Mouse (Mus musculus) erythroblast, adult 5-6 weeks (primary cell): ENCODE results near the gene Hspa1l. TPM values are rescaled to one million over a fixed set of nuclear protein-coding genes. Genes with fewer than 3 reads are reported as not detected.
"Not testable (repeated sequence)": the region's sequence is repeated elsewhere in the genome, so short reads cannot be mapped to it uniquely, and the experiment has no call there.

Experiments used
- ATAC-seq: replicated peaks from 2 replicates; pipeline ENCODE4 v1.8.0; 2016; ENCODE audit warnings: moderate number of reproducible peaks, mild to moderate bottlenecking, moderate TSS enrichment, inconsistent platforms; ENCODE audit not compliant: poor library complexity, low FRiP score, severe bottlenecking
- total RNA-seq, 2 experiments: library from RNA; stranded (forward) in 1 of 2; stranded (reverse) in 1 of 2; fragments of 150-400 nt in 1 of 2; fragments of 200-764, 138-1000 nt in 1 of 2; gene quantifications; 2 replicates each; pipeline versions ENCODE4 v1.2.3 to v1.2.4; 2015 to 2017; ENCODE audit warnings: low replicate concordance in 2 of 2

Hspa1l gene
- total RNA-seq, 2 experiments from 2014 or later = not detected

GRCm38 (mm10) chr17:35000717-35001451, 28.4 kb downstream of the Hspa1l start, which contains the start of gene Vars:
Gene Vars (plus strand): TSS chr17:35000987.
- peak; percentile 51 for ATAC-seq

DNA sequence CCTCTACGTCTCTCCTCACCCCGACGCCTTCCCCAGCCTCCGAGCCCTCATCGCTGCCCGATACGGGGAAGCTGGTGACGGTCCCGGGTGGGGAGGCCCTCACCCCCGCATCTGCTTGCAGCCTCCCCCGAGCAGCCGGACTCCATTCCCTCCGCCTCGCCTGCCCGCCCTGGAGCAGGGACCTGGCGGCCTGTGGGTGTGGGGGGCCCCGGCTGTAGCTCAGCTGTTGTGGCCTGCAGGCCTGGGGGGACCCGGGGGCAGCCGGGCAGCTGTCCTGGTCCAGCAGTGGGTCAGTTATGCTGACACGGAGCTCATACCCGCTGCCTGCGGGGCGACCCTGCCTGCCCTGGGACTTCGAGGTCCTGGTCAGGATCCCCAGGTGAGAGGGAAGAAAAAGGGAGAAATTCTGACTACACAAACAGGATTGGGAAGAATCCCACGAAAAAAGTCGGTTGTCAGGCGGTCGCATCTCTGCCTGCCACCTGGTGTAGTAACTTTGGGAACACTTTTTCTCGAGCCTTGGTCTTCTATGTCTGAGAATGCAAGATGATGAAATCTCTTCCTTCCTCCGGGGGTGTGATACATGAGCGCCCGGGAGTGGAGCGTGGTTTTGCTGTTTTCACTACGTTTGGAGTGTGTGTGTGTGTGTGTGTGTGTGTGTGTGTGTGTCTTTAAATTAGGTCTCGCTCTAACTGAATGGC, 29.1 kb downstream of the Hspa1l start:
- ATAC-seq = peak; percentile 20; the same call in 1 of the 2 replicates

GRCm38 (mm10) chr17:35002153-35002865, 29.8 kb downstream of the Hspa1l start:
- peak; percentile 53 for ATAC-seq

GRCm38 (mm10) chr17:35003022-35003838, 30.7 kb downstream of the Hspa1l start:
- no peak for ATAC-seq

- ATAC-seq = no peak
Measured at GRCm38 (mm10) chr17:35004075-35004717, 31.7 kb downstream of the Hspa1l start.

GRCm38 (mm10) chr17:35005158-35005557, 32.7 kb downstream of the Hspa1l start:
- no peak for ATAC-seq

GRCm38 (mm10) chr17:35005902-35006301, 33.4 kb downstream of the Hspa1l start:
- ATAC-seq = not testable (repeated sequence)

DNA sequence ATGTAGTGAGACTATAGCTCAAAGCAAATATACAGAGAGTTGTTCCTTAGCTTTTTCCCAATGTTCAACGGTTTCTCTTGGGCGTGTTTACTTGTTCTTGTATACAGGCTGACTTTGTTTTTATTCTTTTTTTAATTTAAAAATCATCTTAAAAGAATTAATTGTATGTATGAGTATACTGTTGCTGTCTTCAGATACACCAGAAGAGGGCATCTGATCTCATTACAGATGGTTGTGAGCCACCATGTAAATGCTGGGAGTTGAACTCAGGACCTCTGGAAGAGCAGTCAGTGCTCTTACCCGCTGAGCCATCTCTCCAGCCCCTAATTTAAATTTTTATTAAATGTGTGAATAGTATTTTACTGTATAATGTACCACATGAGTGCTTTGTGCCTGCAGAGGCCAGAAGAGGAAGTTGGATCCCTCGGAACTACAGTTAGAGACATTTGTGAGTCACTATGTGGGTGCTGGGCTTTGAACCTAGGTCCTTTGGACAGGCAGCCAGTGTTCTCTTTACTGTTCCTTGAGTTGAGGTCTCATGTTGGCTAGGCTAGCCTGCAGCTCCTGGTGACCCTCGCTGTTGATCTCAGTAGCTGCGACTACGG, 35.0 kb downstream of the Hspa1l start:
- ATAC-seq = no peak

GRCm38 (mm10) chr17:35009586-35009985, 37.1 kb downstream of the Hspa1l start:
- ATAC-seq = no peak

DNA sequence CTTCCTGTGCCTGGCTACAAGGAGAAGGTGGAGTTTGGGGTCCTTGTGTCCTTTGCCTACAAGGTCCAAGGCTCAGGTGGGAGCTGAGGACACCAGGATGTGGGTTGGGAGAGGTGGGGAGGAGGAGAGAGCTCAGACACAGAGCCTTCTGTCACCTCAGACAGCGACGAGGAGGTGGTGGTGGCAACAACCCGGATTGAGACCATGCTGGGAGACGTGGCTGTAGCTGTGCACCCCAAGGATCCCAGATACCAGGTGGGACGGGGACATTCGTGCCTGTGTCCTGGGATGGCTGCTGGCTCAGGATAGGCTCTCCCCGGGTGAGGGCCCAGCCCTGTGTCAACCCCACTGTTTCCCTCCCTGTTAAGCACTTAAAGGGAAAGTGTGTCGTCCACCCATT, 38.9 kb downstream of the Hspa1l start:
- ATAC-seq = no peak

GRCm38 (mm10) chr17:35012430-35012829, 39.9 kb downstream of the Hspa1l start:
- no peak for ATAC-seq

DNA sequence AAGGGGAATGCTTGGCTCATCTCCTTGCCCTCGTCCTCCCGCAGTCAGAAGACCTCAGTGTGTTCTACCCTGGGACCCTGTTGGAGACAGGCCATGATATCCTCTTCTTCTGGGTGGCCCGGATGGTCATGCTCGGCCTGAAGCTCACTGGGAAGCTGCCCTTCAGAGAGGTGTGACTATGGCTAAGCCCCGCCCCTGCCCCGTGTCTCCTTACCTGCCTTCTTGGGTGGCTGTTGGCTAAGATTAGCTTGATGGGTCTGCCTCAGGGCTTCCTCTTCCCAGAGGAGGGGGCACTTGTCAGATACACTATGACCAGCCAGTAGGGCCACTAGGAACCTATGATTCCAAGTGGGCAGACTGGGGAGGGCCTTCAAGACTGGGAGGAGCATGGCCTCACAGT, 40.7 kb downstream of the Hspa1l start:
- no peak for ATAC-seq

- no peak for ATAC-seq
Measured at GRCm38 (mm10) chr17:35015296-35015695, 42.8 kb downstream of the Hspa1l start.

DNA sequence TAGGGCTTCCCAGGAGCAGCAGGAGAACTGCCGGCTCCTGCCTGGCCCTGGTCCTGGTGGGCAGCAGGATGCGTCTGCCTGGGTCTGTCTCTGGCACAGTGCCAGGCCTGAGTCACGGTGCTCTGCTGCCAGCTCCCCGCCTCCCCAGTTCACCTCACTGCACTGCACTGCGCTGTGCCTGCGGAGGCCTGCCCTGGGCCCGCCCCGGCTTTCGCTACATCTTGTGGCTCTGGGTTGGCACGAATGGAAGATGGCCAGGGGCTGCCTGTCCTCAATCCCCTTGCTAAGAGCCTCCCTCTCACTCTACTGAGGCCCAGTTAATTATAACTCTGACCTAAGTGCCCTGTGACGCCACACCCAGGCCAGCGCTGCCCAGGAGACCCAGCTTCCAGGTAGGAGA, 43.9 kb downstream of the Hspa1l start, which contains the start of gene Vwa7:
TSS of gene Vwa7 (plus strand) at position 204 of the 400 bp plus-strand sequence.
- peak; percentile 35; the same call in 1 of the 2 replicates for ATAC-seq

GRCm38 (mm10) chr17:35016791-35017705, 44.5 kb downstream of the Hspa1l start:
- ATAC-seq = no peak

DNA sequence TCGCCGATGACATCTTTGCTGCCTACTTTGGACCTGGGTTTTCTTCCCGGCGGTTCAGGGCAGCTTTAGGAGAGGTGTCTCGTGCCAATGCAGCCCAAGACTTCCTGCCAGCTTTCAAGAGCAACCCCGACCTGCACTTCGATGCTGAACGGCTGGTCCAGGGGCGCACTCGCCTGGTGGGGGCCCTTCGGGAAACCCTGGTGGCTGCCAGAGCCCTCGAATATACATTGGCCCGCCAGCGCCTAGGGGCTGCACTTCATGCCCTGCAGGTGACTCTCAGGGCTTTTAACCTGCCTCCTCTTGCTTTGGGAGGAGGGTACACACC, 45.2 kb downstream of the Hspa1l start:
- no peak for ATAC-seq

GRCm38 (mm10) chr17:35018171-35018570, 45.7 kb downstream of the Hspa1l start:
- no peak for ATAC-seq

- ATAC-seq = no peak
Measured at GRCm38 (mm10) chr17:35019894-35020293, 47.4 kb downstream of the Hspa1l start.
